Mouse (Mus musculus): ENCODE results near the gene Pou2f2.

Gene Pou2f2

DNA sequence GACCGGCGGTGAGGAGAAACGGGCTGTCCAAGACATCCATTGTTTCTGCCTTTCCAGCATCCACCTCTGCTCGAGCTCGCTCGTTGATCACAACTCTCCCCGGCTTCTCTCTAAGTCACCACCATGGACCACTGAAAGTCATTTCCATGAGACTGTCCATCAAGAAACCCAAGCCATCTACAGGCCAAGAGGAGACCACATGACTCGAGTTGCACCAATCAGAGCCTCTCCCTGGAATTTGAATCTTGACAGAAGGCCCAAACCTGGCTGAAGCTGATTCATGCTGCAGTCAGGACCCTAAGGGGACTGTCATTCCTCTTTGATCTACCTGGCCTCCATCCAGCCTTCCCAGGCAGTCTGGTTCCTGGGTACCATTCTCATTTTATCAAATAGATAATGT, 12.6 kb upstream of the Pou2f2 start:
- no peak for DNase-seq

DNA sequence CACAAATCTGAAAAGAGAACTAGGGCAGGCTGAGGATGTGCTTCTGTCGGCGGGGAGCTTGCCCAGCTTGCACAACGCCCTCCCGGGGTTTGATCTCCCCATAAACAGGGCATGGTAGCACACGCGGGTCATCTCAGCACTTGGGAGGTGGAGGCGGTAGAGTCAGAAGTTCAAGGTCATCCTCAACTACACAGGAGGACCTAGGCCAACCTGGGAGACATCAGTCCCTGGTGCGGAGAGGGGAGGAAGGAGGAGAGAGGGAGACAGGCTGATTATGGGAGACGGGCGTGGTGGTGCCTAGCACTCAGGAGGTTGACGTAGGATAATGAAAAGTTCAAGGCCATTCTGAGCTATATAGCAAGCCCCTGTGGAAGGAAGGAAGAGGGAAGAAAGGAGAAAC, 11.3 kb upstream of the Pou2f2 start:
- no peak for DNase-seq

DNA sequence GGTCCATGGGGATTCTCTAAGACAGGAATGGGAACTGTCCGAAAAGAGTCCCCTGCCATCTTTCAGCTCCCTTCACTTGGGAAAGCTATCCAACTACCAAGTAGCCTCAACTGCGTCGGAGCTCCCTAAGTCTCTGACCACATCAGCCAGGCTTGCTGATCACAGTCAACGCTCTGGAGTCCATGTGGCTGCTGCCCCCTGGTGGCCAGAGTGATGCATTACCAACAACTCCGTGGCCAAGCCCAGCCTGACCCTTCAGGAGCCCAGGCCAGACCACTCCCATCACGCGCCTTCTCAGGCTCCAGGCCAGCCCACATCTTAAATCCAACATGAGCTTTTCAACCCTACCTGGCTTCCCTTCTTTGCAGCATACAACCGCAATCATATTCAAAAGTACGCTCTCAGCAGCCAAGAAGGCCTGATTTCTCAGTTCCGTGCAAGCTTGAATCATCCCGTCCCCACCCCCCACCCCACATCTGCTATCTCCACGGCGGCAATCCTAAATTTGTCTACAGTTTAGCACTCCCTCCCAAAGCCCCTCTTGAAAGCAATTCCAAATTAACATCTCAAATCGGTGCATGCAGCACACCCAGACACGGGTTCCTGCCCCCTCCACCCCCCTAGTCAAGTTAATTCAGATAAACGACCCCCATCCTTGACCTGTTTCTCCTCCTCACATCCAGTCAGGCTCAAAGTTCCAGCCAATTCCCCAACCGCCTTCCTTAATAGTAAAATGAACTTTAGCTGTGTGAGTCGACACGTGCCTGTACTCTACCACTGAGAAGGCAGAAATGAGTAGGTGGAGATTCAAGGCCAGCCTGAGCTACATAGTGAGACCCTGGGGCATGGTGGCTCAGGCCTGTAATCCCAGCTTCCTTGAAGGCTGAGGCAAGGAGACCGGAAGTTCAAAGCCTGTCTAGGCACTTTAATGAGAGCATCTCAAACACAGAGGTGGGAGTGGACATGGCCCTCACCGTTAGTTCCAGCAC, 8.4 kb upstream of the Pou2f2 start:
- peak; percentile 54 to 55 for DNase-seq

DNA sequence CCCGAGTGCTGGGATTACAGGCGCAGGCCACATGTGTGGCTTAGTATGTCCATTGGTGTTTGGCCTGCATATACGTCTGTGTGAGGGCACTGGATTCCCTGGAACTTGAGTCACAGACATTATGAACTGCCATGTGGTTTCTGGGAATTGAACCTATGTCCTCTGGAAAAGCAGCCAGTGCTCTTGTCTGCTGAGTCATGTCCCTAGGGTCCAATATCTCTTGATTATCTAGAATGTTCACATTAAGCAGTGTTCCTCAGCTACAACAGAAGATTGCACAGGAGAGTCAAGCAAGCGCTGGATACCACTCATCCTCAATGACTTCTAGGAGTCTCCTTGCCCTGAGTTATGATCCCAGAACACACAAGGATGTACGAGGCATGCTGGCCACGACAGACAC, 4.6 kb upstream of the Pou2f2 start:
- no peak for DNase-seq

DNA sequence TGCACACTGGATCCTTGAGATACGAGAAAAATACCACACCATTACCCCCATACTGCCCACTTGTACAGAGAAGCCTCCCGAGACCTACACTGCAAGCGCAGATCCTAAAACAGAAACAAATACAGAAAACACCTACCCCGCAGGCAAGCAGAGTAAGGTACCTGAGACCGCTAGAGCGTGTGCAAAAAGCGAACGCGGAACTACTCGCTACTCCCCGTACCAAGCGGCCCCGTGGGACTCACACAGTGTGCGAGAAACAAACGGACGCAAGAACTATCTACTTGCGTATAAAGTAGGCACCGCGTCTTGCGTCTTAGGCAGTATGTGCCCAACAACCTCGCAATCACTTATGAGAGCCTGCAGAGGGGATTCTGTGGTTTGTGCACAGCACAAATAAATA, 2.3 kb upstream of the Pou2f2 start:
- no peak for DNase-seq

DNA sequence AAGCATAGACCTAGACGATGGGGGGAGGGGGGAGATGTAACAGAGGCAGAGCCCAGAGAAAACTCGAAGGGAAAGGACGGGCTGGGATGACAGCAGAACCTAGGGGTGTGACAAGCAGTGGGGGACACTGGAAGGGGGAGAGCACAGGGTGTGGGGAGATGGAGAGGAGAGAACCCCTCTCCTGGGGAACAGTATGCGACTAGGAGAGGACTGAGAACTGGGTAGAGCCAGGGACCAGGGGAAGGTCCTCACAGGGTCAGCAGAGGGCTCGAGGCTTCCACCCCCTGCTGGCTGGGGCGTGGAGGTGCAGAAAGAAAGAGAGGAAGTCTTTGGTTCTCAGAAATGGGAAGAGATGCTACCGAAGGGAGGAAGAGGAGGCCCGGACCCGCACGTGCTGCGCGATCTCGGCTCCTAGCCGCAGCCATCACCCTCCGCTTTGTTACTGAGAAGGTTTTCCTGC, 1.8 kb upstream of the Pou2f2 start:
- DNase-seq: peak; percentile 37 to 39

DNA sequence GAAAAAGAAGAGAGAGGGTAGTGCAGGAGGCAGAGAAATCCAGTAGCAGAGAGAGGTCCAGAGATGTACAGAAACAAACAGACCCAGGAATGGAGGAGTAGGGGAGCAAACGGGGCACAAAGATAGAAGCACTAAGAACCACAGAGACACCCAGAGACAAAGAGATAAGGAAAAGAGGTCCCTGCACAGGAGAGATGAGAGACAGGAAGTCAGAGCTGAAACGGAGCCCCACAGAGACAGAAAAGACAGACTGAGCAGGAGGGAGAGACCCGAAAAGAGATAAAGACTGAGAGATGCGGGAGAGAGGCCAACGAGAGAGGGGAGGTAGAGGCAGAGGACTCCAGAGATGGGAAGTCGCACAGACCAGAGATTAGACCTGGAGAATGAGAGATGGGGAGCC, 986 bp upstream of the Pou2f2 start:
- no peak for DNase-seq

DNA sequence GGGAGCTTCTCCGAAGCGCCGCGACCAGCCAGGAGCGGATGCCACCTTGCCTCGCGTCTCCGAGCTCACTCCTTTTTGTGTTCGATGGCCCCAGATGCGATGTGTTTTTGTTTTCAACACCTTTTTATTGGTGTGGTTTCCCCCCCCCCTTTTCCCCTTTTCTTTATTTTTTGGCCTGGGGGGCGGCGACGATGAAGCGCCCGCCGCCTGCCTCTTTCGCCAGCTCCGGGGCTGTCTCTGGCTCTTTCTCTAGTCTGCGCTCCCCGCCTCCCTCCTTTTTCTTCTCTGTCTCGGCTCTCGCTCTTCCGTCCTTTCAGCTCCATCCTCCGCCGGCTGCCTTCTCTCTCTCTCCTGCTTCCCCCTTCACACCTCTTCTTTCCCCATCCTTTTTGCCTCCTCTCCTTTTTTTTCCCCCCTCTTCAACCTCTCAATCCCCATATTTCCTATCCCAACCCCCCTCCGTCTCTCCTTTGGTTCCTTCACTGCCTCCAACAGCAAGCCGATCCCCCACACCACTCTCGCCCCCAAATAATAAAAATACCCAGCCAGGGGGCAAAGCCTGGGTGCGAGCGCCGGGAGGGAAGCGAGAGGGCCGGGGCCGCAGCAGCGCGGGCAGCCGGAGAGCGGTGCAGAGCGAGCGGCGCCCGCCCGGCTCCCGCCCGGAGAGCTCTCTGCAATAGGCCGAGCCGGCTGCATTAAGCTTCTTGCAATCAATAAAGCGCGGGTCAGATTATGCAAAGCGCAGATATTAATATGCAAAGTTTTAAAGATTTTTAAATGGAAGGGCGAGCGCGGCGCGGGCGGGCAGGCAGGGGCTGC, 530 bp downstream of the Pou2f2 start:
- DNase-seq: no peak

DNA sequence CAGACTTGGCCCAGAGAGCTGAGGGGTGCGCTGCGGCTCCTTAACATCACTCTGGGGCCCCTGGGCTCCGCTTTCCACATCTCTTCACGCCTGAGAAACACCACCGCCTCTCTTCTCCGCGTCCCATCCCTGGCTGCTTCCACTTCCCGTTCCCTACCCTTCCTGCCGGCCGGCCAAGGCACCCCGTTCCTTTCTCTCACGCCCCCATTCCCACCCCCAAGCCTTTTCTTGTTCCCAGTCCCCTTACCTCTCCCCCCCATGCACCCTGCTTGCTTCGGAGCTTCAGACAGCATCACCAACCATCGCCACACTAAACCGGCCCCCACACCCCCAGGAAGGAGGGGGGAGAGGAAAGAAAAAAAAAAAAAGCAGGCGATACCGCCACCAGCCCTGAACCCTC, 1.2 kb downstream of the Pou2f2 start:
- DNase-seq: no peak

DNA sequence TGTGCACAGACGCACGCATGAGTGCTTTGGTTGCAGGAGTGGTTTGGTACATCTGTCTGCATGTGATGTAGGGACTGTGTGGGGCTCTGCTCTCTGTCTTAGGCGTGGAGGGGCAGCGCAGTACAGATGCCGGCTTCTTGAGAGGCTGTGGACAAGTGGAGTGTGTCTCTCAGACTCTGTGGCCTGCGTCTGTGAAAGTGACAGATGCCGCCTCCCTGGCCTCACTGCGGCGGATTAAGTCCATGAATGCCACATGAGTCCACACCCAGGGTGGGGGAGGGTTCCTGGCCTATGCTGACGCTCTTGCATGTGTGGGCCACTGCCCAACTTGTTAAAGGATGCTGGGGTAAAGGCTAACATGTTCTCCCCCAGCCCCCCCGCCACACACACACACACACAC, 5.2 kb downstream of the Pou2f2 start:
- no peak for DNase-seq

DNA sequence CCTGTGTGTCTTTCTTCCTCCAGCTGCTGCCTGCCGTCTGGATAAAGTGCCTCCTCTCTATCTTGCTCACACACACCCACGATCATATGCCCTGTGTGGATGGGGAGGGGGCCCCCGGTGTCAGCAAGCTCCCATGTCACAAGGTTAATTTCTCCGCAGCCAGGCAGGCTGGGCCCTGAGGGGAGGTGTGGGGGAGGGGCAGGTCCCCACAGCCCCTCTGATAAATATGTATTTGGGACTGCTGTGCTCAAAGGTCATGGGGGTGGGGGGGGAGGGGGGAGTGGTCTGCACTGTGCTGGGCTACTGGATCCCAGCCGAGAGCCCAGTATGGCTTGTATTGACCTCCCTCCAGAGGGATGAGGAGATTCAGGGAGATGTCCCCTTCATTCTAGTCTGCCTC, 6.9 kb downstream of the Pou2f2 start:
- DNase-seq: no peak

DNA sequence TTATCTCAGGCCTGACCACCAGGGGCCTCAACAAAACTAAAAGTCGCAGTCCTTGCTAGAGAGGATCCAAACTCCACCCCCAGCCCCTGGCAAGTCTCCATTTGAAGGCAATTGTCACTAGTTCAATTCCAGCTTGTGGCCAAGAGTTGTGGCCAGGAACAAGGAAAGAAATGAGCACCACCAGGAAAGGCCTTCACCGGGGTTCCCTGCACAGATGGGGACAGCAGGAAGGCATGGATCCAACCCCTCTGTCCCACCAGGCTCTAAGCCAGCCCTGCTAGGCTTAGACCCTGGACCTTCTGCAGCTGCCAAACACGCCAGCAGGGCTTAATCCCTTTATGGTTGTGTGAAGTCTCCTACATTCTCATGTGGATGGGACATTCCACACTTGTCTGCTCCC, 8.9 kb downstream of the Pou2f2 start:
- DNase-seq: no peak

DNA sequence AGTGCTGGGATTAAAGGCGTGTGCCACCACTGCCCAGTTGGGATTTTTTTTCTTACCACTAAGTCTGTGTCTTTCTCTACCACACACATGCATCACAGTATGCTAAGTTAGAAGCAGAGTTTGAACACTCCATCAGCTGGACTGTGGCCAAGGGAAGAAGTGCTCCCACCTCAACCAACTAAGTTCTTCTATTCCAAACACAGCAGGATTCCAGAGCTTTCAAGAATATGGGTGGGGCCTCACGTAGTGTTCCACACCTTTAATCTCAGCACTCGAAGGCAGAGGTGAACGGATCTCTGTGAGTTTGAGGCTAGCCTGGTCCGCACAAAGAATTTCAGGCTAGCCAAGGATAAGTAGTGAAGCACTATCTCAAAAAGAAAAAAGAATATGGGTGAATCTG, 13.4 kb downstream of the Pou2f2 start:
- DNase-seq: no peak

DNA sequence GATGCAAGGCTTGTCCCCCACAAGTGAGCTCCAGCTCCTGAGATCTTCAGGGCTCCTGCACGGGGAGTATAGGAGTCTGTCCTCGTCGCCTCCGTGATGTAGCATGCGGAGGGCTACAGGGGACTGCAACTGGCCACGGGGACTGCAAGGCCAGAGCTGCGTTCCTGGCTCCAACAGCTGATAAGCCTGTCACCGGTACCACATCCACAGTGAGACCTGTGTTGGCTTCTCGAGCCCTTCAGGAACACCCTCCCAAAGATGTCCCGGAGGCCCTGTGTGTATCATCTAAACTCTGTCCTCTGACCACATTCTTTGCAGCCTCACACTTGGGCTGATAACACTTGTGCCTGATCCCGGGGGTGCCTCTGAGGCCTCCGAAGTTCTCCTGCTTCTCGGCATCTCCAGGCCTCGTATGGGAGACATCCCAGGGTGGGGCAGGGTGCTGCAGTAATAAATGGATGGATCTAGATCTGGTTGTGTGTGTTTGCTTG, 23.3 kb downstream of the Pou2f2 start:
- DNase-seq: no peak

DNA sequence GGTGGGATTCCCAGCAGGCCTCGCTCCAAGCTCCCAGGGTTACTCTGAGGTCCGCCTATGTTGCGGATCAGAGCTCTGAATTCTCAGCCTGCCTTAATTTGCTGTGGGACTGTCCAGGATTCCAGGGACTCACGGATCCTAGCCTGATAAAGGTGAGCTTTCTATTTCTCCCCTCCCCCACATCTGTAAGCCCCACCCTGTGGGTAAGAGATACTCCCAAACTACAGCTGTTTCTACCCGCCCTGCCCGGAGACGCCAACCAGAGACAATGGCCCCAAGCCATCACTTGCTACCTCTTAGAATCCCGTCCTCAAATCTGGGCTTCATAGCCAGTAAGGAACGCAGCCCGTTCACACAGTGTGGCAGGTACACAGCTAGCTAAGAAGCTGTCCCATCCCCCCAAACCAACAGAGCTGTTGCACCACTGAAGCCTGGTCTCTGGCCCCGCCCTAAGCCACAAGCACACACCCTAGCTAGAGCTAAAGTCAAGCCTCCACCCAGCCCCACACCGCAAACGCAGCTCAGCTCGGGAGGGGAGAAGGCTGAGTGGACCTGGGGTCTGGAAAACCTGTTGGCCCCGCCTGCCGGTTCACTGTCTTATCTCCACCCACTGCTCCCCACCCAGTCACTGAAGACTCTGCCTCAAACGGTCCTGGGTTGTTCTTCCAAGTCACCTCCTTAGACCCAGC, 23.9 kb downstream of the Pou2f2 start:
- peak; percentile 45 to 60 for DNase-seq

DNA sequence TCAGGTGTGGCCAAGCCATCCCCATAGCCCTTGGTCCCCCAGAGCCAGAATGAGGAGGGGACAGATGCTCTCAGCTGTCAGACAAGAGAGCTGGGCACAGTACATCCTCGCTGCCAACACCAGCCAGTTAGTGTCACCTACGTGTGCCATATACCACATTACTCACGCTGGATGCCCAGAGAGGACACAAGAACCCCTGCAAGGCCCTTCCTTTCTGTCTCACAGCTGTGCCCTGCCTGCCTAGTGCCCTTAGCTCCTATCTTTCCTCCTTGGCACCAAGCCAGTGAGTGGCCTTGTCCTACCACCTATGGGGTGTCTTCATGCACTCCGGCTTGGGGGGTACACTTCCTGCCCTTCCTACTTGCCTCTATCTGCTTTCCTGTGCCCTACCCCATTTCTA, 24.9 kb downstream of the Pou2f2 start:
- no peak for DNase-seq

DNA sequence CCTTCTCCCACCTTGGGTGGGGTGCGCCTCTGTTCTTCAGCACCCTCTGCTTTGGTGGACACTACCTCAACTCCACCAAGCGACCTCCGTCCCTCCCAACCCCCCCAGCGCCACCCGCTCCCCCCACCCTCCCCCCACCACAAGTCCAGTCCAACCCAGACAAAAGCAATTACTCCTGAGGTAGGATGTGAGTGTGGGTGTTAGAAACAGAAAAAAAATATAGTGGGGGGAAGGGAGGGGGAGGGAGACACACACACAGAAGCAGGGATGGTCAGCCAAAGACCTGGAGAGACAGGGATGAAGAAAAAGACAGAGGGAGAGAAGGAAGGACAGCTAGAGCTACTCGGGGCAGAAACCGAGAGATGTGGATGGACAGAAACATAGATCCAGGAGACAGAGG, 25.7 kb downstream of the Pou2f2 start:
- no peak for DNase-seq

DNA sequence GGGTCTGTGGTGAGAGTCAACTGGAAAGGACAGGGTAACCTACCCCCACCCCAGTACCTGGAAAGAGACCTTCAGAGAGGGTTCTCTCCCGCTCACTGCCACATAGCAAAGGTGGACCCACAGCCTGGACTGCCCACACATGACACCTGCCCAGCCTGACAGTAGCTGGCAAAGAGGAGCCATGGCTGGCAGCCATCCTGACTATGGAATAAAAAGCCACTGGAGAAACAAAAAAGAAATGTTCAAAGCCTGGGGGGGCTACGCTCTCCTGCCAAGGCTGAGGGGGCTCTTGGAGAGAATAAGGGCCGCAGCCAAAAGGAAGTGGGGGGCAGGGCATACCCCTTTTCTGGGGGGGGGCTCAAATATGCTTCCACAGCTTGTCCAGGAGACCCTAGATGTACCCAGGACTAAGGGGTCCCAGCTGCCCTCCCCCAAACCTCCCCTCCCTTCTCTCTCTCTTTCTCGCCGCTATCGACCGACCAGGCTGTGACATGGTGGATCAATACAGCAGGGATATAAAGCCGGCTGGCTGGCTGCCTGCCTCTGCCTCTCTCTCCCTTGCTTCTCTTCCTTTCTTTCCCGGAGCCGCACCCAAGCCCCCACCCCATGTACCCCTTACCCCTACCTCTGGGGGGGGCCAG, 27.5 kb downstream of the Pou2f2 start:
- DNase-seq: no peak

DNA sequence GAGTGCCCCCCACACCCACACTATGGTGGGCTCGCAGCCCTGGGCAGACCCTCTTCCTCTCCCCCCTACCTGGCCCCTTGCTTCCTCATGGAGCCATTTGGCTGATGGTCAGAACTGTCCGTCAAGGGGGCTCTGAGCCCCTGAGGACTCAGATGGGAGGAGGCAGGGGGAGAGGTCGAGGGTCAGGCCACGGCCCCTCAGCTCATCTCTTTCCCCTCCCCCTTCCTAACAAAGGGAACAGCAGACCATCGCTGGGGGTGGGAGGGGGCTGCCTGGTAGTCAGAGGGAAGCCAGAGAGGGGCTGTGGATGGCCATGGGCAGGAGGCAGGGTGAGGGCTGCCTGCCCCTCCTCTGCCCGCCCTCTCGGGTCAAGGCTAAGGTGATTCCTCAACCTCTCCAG, 28.5 kb downstream of the Pou2f2 start:
- no peak for DNase-seq

DNA sequence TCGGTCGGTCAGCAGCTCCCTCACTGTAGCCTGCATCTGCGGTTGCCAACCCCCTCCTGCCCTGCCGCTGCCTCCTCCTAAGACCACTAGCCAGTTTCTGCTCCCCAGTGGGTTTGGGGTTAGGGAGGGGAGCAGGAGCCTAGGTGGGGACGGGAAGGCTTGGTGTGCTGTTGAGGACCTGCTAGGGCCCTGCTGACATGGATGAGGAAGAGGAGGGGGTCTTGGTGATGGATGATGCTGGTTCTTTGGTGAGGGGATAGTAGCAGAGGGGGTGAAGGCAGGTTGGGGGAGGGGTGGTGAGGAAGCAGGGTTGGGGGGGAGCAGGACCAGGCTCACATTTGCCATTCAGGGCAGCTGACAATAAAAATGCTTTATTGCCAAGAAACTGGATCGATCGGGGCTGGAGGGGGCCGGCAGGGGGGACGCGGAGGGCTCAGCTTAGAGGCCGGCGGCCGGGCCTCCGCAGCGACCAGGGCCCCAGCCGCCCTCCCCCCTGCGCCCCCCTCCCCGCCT, 29.3 kb downstream of the Pou2f2 start:
- DNase-seq: no peak

DNA sequence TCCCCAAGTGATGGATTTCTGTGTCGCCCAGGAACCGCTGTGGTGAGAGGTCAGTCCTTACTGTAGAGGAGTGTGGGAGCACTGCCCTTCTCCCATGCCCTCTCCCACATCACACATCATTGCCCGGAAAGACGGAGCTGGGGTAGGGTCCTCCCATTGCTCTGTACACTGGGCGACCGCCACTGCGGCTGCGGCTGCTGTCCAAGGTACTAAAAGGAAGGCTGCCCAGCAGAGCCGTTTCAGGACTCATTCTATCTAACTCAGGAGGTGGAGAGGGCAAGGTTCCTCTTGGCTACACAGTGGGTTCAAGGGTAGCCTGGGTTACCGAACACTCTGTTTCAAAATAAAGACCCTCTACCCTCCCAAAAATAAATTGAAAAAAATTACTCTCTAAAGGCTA, 33.6 kb downstream of the Pou2f2 start:
- DNase-seq: no peak

DNA sequence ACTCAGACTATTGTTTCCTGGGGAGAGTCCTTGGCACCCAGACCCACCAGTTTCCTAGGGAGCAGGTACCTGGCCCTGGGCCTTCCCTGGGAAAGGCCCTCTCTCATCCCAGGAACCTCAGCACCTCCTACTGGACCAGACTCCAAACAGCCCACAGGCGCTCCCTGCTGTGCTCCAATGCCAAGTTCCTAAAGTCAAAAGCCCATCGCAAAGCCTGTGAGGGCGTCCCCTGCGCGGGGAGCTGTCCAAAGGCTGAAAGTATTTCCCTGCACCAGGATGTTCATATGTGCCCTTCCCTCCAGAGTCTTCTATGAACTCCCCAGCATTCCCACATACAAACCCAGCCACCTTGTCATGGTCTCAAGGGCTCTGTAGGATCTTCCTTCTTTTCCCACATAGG, 37.8 kb downstream of the Pou2f2 start:
- no peak for DNase-seq

All from thymus, adult 18-20 months (tissue).